Mouse (Mus musculus) liver, embryonic 14.5 days (tissue): ENCODE data around the gene Ovca2. TPM values are rescaled to one million over a fixed set of nuclear protein-coding genes. Genes with fewer than 3 reads are reported as not detected.

Source experiments
- ATAC-seq: fragments of 200-750 bp; cut with Nextera tagmentation; 2 replicates; pipeline ENCODE4 v1.8.0; 2017; ENCODE audit warnings: moderate number of reproducible peaks, mild to moderate bottlenecking, moderate library complexity; ENCODE audit not compliant: insufficient read depth
- DNase-seq, 3 experiments: peaks; one replicate each; pipeline ENCODE4 v3.0.0-alpha.2; 2012 to 2013; ENCODE audit warnings: low read depth in 3 of 3, low spot score in 3 of 3
- H3K27ac ChIP-seq: fragments of 300-500 bp; sonication (generic); 2 replicates; pipeline ENCODE4 v1.5.1; 2014; ENCODE audit warnings: moderate library complexity, mild to moderate bottlenecking, control low read depth, inconsistent platforms
- H3K27me3 ChIP-seq: fragments of 300-500 bp; sonication (generic); 2 replicates; pipeline ENCODE4 v1.6.1; 2014; ENCODE audit warnings: mild to moderate bottlenecking, low read length, moderate library complexity; ENCODE audit not compliant: control insufficient read depth, insufficient read depth
- H3K36me3 ChIP-seq: fragments of 300-500 bp; sonication (generic); replicated peaks from 2 replicates; pipeline ENCODE4 v1.6.1; 2014; ENCODE audit warnings: low read depth; ENCODE audit not compliant: control insufficient read depth, insufficient read depth
- H3K4me1 ChIP-seq, 2 experiments: fragments of 200-500 bp in 1 of 2; fragments of 300-500 bp in 1 of 2; sonication (generic) in 1 of 2; replicated peaks; 2 replicates each; pipeline ENCODE4 v1.6.1; 2012 to 2014; ENCODE audit warnings: antibody characterized with exemption in 1 of 2, inconsistent platforms in 1 of 2, low read length in 1 of 2; ENCODE audit not compliant: control insufficient read depth in 2 of 2, insufficient read depth in 2 of 2
- H3K4me2 ChIP-seq: fragments of 300-500 bp; sonication (generic); 2 replicates; pipeline ENCODE4 v1.6.1; 2014; ENCODE audit warnings: low read depth, mild to moderate bottlenecking, control low read depth, moderate library complexity
- H3K4me3 ChIP-seq, 2 experiments: fragments of 200-500 bp in 1 of 2; fragments of 300-500 bp in 1 of 2; sonication (generic) in 1 of 2; 2 replicates each; pipeline ENCODE4 v1.5.1; 2012 to 2014; ENCODE audit warnings: low read depth in 2 of 2, low read length in 2 of 2, mild to moderate bottlenecking in 2 of 2, control low read depth in 1 of 2, inconsistent platforms in 1 of 2, moderate library complexity in 1 of 2; ENCODE audit not compliant: insufficient read depth in 1 of 2
- H3K9ac ChIP-seq: fragments of 300-500 bp; sonication (generic); replicated peaks from 2 replicates; pipeline ENCODE4 v1.6.1; 2014; ENCODE audit warnings: mild to moderate bottlenecking, control low read depth, moderate library complexity
- H3K9me3 ChIP-seq: fragments of 300-500 bp; sonication (generic); 2 replicates; pipeline ENCODE4 v1.6.1; 2016; ENCODE audit warnings: low read length, mixed read lengths; ENCODE audit not compliant: control insufficient read depth
- CTCF ChIP-seq: IDR thresholded peaks from 2 replicates; pipeline ENCODE4 v1.5.1; 2016; ENCODE audit warnings: antibody characterized with exemption, low read depth, control low read depth
- EP300 ChIP-seq: IDR thresholded peaks from 2 replicates; pipeline ENCODE4 v1.6.1; 2016; ENCODE audit warnings: antibody characterized with exemption, low read depth
- WGBS: fragments of 180-500 bp; shearing (Covaris S2); extraction: QIAGEN DNeasy Blood & Tissue Kit; methylation state at CpG from one replicate; pipeline ENCODE4 v1.1.7; 2014; ENCODE audit not compliant: insufficient replicate concordance; 5-methylcytosine and 5-hydroxymethylcytosine counted together
- polyA plus RNA-seq, 2 experiments: library from polyadenylated mRNA; depleted of rRNA in 1 of 2; stranded (reverse) in 1 of 2; unstranded in 1 of 2; fragments of >200 nt; fragmentation: Nextera tagmentation in 1 of 2; extraction: Ambion mirVana in 1 of 2; gene quantifications; 2 replicates each; pipeline versions ENCODE4 v1.2.1 to v1.2.3; 2012 to 2014

Ovca2 gene
- polyA plus RNA-seq, 2 experiments: 10.5 to 15.3 TPM

DNA sequence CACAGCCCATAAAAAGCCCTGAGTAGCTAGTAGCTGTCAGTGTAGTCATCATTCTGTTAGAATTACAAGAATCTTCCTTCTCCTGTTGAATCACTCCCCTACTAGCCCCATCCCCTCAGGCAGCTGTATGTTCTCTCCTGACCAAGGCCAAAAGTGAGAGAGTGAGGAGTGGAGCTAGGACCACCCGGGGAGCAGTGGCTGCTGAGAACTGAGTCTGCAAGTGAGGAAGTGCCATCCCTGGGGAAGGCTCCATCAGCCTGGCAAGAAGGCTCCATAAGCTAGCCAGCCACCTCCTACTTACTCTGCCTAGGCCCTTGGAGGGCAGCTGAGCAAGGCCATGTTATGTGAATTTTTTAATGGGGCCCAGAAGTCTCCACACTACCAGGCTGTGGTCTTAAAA, 36.7 kb downstream of the Ovca2 start:
- peaks cover 0 to 32% of the 10 kb centered on the region in 2 experiments; a peak in 3 of 4 replicates for H3K4me1 ChIP-seq
- TF ChIP-seq EP300 (no peak), CTCF (no peak)
- ATAC-seq (no peak), DNase-seq (no peak)
- H3K9me3 ChIP-seq: no peaks in the 10 kb centered on the region
- no peak overlapping the region for H3K27ac ChIP-seq
- no peak overlapping the region for H3K4me3 ChIP-seq
- H3K9ac ChIP-seq: no peak overlapping the region
- H3K36me3 ChIP-seq: peaks cover 4% of the 10 kb centered on the region; the same call in 1 of the 2 replicates
- WGBS: 54% methylated on average over 1 of the region's 1 CpGs
- no peaks in the 10 kb centered on the region for H3K27me3 ChIP-seq
- no peak overlapping the region for H3K4me2 ChIP-seq

- no peak for ATAC-seq
- WGBS: 46% methylated on average over 3 of the region's 3 CpGs
These were observed 37.6 kb downstream of the Ovca2 start for GRCm38 (mm10) chr11:75141038-75141437.

DNA sequence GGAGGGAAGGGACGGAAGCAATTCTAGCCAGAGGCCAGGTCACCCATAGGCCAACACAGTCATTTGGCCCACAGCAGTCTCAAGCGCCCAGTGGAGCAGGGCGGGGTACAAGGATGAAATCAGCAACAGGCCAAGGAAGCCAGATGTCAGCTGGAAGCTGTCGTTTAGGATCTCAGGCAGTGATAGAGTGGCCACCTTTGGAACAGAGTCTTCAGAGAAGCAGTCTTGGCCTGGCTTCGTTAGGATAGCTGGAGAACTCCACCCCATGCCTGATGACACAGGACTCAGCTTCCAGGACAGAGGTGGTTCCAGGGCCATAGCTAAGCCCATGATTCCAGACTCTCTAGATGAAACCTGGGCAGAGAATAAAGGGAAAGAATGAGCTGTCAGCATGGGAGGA, 38.2 kb downstream of the Ovca2 start:
- no peak for TF ChIP-seq CTCF
- TF ChIP-seq EP300: no peak
- no peak overlapping the region for H3K4me2 ChIP-seq
- H3K4me1 ChIP-seq: peaks cover 0 to 36% of the 10 kb centered on the region in 2 experiments; a peak in 3 of 4 replicates
- ATAC-seq: no peak
- H3K27ac ChIP-seq: no peak overlapping the region
- WGBS: 66% methylated on average over 5 of the region's 5 CpGs
- no peak for DNase-seq
- no peaks in the 10 kb centered on the region for H3K27me3 ChIP-seq
- H3K4me3 ChIP-seq: no peak overlapping the region
- H3K9me3 ChIP-seq: no peaks in the 10 kb centered on the region
- H3K9ac ChIP-seq: no peak overlapping the region
- H3K36me3 ChIP-seq: peaks cover 4% of the 10 kb centered on the region; the same call in 1 of the 2 replicates

More at GRCm38 (mm10) chr11:75141038-75141437, 37.6 kb downstream of the Ovca2 start:
- Histone ChIP-seq H3K4me1 (peaks cover 0 to 36% of the 10 kb centered on the region in 2 experiments; a peak in 3 of 4 replicates), H3K4me2 (no peak overlapping the region), H3K36me3 (peaks cover 4% of the 10 kb centered on the region; the same call in 1 of the 2 replicates), H3K27me3 (no peaks in the 10 kb centered on the region), H3K4me3 (no peak overlapping the region), H3K27ac (no peak overlapping the region), H3K9ac (no peak overlapping the region), H3K9me3 (no peaks in the 10 kb centered on the region)
- no peak for DNase-seq
- TF ChIP-seq CTCF: no peak
- TF ChIP-seq EP300: no peak

DNA sequence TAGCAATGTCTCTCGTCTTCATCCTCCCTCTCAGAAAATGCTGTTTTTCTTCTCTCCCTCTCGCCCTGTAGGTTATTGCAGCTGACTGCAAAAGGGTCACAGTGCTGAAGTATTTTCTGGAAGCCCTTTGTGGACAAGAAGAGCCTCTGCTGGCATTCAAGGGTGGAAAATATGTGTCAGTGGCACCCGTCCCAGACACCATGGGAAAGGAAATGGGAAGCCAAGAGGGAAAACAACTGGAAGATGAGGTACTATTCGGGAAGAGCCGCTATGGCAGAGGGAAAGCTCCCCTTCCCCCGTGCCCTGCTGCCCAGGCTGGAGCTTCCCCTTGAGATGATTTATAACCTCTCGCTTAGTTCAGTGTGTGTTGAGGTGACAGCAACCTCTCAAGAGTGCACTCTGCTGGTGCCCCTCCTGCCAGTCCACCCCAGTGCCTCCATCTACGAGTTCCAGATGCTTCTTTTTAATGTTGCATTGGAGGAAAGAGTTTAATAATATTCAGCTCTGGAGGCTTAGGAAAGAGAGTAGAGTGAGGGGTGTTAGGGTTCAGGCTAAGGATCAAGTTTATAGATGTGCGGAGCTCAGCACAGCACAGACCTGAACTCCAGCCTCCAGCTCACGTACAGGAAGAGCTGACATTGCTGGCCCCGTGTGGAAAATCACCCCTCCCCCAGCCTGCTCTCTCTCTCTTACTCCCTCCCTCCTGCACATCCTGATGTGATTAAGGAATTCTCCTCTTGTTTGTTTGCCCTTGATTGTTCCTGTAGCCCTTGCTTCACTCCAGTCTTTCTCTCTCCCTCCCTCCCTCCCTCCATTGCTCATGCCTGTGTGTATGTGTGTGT, 39.3 kb downstream of the Ovca2 start:
- ATAC-seq: no peak
- H3K27ac ChIP-seq: no peak overlapping the region

GRCm38 (mm10) chr11:75136666-75137398, 41.8 kb downstream of the Ovca2 start:
- H3K9ac ChIP-seq: no peak overlapping the region
- H3K4me1 ChIP-seq: peaks cover 0 to 36% of the 10 kb centered on the region in 2 experiments; a peak in 3 of 4 replicates
- H3K36me3 ChIP-seq: no peaks in the 10 kb centered on the region
- no peak overlapping the region for H3K27ac ChIP-seq
- H3K9me3 ChIP-seq: no peaks in the 10 kb centered on the region
- DNase-seq (peak; percentile 12 to 31 (median 29)), ATAC-seq (no peak)
- H3K4me3 ChIP-seq: no peak overlapping the region
- H3K27me3 ChIP-seq: no peaks in the 10 kb centered on the region
- TF ChIP-seq EP300 (no peak), CTCF (no peak)
- 22% methylated on average over 5 of the region's 5 CpGs for WGBS
- H3K4me2 ChIP-seq: no peak overlapping the region

More for the DNA sequence above, 39.3 kb downstream of the Ovca2 start:
- Histone ChIP-seq H3K4me1 (peaks cover 0 to 36% of the 10 kb centered on the region in 2 experiments; a peak in 3 of 4 replicates), H3K4me2 (no peak overlapping the region), H3K4me3 (no peak overlapping the region), H3K9me3 (no peaks in the 10 kb centered on the region), H3K27me3 (no peaks in the 10 kb centered on the region), H3K36me3 (peaks cover 4% of the 10 kb centered on the region; the same call in 1 of the 2 replicates), H3K9ac (no peak overlapping the region)
- no peak for TF ChIP-seq CTCF
- no peak for TF ChIP-seq EP300
- DNase-seq: no peak
- 45% methylated on average over 11 of the region's 11 CpGs for WGBS
